Mouse (Mus musculus) c-Kit-positive CD71-negative TER-119-negative erythroid progenitor cells, embryonic 14.5 days (primary cell): ENCODE results near the gene Zfp827.

Experiments
- DNase-seq: peaks from one replicate; pipeline ENCODE4 v3.0.0-alpha.2; 2013; ENCODE audit warnings: low read depth

The Zfp827 gene

GRCm38 (mm10) chr8:79065924-79066323 is 37.7 kb downstream of the Zfp827 start:
- no peak for DNase-seq

- DNase-seq = no peak
Observed at GRCm38 (mm10) chr8:79067812-79068630, 39.8 kb downstream of the Zfp827 start.

- no peak for DNase-seq
Observed at GRCm38 (mm10) chr8:79073311-79073710, 45.1 kb downstream of the Zfp827 start.

DNA sequence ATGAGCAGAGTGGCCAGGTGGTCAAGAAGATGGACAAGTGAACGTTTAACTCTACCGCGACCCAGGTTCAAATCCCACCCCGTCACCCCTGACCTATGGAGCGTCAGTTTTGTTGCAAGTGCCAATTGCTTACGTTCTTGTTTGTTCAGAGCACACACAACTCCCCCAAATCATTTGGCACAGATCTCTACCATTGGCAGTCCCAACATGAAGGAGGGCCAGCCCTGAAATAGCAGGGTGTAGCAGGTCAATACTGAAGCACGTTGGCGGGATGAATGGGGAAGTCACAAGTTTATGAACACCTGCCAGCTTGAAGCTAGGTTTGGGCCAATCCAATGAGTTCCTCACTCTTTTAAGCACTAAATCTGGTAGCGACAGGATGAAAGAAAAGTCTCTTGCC is 46.7 kb downstream of the Zfp827 start:
- DNase-seq = no peak

GRCm38 (mm10) chr8:79077256-79077655 is 49.0 kb downstream of the Zfp827 start:
- no peak for DNase-seq

DNA sequence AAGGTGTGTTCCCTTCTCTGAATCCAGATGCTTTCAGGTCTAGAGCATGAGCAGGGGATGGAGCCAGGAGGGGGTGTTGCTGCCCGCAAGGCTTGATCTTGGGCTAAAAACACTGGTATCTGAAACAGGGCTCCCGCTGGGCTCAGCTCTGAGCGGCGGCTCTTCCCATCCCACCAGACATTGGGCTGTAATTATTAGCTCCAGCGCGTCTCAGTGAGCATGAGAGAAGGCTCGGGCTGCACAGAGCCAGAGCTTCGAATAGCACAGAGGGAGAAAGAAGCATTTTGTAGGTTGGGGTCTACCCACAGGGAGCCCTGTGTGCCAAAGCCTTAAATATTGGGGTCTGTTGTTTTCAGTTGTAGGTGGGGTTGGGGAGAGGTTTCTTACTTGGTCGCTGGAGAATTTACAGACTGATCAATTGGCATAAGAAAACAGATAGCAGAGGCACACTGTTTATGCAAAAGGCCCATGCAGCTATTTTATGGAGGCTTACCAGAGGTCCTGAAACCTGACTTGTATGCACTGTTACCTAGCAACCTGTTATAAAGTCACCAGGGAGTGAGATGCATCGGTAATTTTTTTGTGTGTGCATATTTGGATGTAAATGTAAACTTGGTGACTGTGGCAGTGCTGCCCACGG is 50.4 kb downstream of the Zfp827 start:
- DNase-seq = no peak

- no peak for DNase-seq
Observed at GRCm38 (mm10) chr8:79079196-79079561, 50.9 kb downstream of the Zfp827 start.

GRCm38 (mm10) chr8:79080096-79080739 is 52.0 kb downstream of the Zfp827 start:
- DNase-seq = no peak

DNA sequence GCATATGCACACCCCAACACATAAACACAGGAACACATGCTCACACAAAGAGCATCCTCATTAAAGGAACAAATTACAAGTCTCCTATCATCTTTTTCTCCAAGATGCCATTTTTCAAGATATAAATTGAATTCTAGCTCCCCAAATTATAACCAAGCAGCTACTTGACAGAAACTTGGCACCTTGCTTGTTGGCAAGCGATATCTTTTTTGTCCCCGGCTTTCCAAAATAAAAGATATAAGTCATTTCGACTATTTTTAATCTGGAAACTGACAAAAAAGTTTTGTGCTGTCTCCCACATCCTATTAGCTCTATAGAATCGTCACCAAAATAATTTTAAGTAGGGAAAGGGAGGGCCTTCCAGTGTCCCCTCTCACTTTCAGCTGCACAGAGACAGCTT is 53.1 kb downstream of the Zfp827 start:
- no peak for DNase-seq

- no peak for DNase-seq
Observed at GRCm38 (mm10) chr8:79081955-79082354, 53.7 kb downstream of the Zfp827 start.

DNA sequence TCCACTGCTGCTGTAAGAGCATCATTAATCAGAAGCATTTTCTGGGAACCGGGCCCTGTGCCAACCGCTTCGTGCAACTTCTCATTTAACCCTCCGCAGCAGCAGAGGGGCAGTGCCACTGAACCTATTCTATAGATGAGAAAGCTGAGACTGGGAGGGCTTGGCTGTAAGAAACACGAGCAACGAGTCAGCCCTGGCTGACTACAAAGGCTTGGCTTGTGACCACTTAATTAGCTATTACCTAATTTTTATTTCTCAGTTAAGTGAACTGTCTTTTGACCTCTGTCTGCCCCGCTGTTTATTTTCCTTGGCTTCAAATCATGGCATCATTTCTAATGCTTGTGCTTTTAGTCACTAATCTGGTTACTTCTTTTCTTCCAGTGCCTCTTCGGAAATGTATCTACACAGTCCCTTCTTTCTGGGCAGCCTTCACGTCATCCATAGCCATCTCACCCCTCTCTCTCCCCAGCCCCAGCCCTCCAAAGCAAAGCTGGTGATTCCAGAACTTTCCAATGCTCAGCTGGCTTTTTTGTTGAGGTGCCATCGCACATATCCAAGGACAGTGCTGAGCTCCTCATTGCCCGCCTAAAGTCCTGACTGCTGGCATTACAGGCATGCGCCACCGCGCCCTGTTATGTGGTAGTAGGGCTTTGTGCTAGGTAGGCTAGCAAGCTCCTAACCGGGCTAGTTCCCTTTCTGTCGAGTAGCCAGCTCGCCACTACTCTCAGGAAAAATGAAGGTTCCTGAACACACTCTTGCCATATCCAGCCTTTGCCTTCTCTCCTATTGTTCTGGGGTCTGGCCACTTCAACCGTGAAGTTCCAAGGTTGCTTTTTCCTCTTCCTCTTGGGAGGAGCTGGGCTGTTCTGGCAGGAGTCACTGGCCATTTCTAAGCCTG is 55.5 kb downstream of the Zfp827 start:
- no peak for DNase-seq

DNA sequence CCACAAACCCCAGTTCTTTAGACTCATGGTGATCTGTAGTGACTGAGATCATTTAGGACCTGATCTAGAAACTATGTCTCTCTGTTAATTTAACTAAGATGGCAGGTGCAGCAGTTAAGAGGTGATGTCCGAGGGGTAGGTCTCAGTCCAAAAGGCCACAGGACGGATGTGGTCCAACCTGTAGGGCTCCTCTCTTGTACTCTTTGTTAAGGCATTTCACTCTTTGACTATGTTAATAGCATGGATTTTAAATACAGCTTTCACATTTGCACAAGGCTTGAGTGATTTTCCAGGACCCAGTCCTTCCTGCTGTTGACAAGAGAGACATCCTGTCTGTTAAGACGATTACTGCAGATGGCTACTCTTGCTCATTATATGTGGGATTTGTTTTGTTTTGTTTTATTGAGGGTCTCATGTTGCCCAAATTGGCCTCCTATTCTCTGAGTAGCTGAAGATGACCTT is 56.2 kb downstream of the Zfp827 start:
- DNase-seq = no peak

DNA sequence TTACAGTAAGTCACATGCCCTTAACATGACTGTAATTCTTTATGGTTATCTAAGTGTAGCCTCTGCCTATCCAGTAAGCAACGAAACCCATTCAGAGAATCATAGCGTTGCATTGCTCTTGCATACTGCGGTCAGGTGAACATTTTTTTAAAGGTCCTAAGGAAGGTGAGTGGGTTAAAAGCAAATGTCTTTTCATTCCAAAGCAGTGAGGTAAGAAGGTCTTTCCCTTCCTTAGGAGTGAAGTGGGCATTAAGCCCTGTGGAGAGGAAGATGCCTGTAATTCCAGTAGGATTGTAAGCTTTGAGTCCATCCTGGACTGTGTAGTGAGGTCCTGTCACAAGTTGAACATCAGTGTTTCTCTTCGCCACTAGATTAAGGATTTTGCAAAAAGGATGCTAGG is 66.2 kb downstream of the Zfp827 start:
- DNase-seq = no peak

DNA sequence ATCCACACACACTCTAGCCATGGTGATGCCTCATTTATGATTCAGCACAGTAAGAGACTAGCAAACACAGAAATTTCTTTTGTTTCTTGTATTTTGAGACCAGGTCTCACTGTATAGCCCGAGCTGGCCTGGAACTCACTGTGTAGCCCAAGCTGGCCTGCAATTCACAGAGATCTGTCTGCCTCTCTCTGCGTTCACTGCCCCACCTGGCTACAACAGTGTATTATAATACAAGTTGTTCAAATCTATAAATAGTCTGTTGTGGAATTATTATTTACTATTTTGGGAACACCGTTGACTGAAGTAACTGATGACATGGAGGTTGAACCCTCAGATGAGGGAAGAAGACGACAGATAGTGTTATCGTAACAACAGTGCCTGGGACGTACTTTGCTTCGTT is 66.9 kb downstream of the Zfp827 start:
- no peak for DNase-seq

DNA sequence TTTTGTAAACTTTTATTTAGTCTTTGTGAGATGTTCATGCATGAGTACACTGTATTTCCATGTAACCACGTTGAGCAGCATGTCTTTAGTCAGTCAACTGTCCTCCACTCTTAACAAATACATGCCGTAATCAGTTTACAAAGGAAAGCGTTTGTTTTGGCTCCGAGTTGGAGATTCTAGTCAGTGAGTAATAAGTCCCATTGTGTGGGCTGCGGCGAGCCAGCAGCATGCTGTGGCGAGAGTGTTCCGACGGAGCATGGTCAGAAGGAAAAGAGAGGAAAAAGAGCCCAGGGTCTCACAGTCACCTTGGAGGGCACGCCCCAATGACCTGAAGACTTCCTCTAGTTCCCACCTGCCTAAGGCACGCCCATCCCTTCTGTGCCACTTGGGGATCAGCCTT is 68.7 kb downstream of the Zfp827 start:
- no peak for DNase-seq

GRCm38 (mm10) chr8:79102707-79103106 is 74.5 kb downstream of the Zfp827 start:
- DNase-seq = no peak

DNA sequence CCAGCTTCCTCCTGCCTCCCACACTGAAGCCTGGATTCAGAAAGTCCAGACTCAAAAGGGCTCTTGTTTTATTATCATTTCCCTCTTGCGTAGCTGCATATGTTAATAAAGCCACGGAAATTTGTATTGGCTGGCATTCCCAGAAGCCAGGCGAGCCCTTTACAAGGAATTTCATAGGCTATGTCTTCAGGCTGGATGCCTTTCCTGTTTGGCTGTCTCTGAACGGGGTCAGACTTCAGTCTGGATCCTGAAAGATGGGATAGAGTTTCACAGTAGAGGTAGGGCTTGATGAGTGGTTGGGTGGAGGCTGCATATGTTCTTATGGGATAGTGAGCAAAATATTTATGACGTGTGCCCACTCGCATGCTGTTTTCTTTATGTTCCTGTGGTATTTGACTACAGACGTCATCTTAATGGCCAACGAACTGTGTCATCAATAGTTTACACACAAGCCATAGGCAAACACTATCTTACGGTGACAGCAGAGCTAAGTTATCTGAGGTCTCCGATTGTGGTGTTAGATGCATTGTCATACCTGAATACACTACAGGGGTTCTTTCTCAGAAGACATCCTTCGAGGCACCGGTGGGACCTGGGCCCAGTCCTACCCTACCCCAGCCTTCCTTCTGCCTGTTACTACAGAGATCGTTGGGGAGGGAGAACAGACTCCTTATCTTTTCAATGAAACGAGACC is 75.1 kb downstream of the Zfp827 start:
- no peak for DNase-seq

DNA sequence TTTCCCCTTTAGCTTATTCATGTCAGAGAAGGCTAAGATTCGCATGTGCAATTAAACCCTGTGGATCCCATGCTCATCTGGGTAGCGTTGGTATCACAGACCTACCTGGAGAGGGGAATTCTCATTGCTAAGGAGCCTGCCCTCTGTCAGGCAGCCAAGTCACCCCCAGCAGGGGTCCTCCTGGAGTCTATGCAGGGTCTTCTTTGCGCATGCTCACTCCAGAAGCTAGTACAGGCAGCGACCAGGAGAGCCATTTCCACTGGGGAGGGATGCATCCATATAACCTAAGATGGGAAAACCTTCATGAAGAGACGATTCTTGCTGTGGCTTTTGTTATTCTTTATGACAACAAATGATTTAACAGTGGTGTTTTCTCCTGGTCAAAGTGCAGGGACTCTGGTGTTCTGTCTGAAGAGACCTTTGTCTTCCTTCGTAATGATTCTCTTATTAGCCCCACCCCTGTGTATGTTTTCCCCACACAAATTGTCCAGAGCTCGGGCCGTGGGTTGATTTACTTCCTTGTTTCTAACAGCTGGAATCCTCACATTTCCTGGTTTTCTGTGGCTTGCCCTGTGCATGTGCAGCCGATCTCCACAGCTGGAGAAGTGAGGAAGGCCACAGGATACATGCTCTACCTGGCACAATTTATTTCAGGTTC is 75.8 kb downstream of the Zfp827 start:
- no peak for DNase-seq

GRCm38 (mm10) chr8:79104634-79105033 is 76.4 kb downstream of the Zfp827 start:
- no peak for DNase-seq

DNA sequence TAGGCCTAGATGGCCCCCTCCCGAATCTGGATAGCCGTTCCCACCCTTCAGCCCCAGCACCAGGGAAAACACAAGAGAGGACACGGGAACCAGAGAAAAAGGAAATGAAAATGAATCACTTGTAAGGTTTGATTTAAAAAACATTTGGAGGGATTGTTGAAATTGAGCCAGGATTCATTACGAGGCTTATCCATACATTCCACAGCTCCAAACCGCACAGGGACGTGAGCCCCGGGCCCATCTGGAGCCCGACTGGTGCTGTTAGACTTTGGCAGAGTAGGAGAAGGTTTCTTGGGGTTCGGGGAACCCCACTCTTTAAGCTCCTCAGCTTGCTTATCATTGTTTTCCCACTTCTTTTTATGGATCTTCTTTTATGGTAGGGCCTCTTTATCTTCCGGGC is 76.9 kb downstream of the Zfp827 start:
- DNase-seq = no peak

DNA sequence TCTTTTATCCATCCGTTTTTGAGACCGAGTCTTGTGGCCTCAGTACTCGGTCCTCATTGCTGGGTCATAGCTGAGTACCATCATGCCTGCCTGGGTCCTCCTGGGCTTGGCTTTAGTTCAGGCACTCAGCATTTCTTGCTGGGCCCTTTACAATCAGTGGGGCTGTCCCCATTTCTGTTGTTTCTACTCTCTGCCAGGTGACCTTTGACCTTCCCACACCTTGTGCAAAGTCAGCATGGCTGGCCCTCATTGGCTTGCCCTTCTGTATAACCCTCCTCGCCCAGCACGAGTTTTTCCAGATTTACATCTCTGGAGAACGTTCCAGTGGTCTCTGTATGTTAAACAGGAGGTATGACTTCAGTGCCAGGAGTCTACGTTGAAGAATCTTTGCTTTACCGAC is 83.2 kb downstream of the Zfp827 start:
- no peak for DNase-seq
